Mouse (Mus musculus) heart, postnatal 0 days (tissue): ENCODE data around the gene Iqgap3.

Source experiments
- CTCF ChIP-seq: IDR thresholded peaks from 2 replicates; pipeline ENCODE4 v1.5.1; 2016; ENCODE audit warnings: antibody characterized with exemption, control low read depth, low read depth
- EP300 ChIP-seq: IDR thresholded peaks from 2 replicates; pipeline ENCODE4 v1.6.1; 2016; ENCODE audit warnings: antibody characterized with exemption, low read depth

DNA sequence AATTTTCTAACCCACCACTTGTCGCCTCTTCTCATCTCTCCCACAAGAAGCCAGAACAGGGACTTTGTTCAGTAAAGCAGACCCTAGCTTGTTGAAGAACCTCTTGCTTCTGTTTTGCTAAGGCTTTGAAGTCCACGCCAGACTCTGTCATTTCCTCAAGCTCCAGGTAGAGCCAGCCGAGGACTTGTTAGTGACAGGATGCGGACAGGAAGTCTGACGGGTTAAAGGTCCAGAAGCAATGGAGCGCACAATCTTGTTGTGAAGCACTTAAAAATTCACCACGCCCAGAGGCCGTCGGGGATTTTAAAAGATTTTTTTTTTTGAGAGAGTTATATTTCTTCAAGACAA, 59.6 kb downstream of the Iqgap3 start:
- TF ChIP-seq CTCF (no peak), EP300 (no peak)
